Mouse (Mus musculus) heart, embryonic 13.5 days (tissue): ENCODE measurements around the gene Brinp1. TPM values are rescaled to one million over a fixed set of nuclear protein-coding genes. Genes with fewer than 3 reads are reported as not detected.
"Not testable (repeated sequence)": the region's sequence is repeated elsewhere in the genome, so short reads cannot be mapped to it uniquely, and the experiment has no call there.

Source experiments
- ATAC-seq: fragments of 200-750 bp; cut with Nextera tagmentation; 2 replicates; pipeline ENCODE4 v1.8.0; 2017; ENCODE audit warnings: moderate TSS enrichment; ENCODE audit not compliant: insufficient number of reproducible peaks, low FRiP score, low TSS enrichment; ENCODE audit errors: extremely low read depth
- H3K27ac ChIP-seq: fragments of 300-500 bp; sonication (generic); replicated peaks from 2 replicates; pipeline ENCODE4 v1.5.1; 2015; ENCODE audit warnings: moderate library complexity, mild to moderate bottlenecking, inconsistent platforms
- H3K27me3 ChIP-seq: fragments of 300-500 bp; sonication (generic); replicated peaks from 2 replicates; pipeline ENCODE4 v1.6.1; 2015; ENCODE audit warnings: mild to moderate bottlenecking, inconsistent platforms
- H3K36me3 ChIP-seq: fragments of 300-500 bp; sonication (generic); 2 replicates; pipeline ENCODE4 v1.6.1; 2015; ENCODE audit warnings: mild to moderate bottlenecking, inconsistent platforms
- H3K4me1 ChIP-seq: fragments of 300-500 bp; sonication (generic); 2 replicates; pipeline ENCODE4 v1.6.1; 2015; ENCODE audit warnings: inconsistent platforms
- H3K4me2 ChIP-seq: fragments of 300-500 bp; sonication (generic); 2 replicates; pipeline ENCODE4 v1.6.1; 2015; ENCODE audit warnings: inconsistent platforms, mild to moderate bottlenecking, moderate library complexity
- H3K4me3 ChIP-seq: fragments of 300-500 bp; sonication (generic); 2 replicates; pipeline ENCODE4 v1.5.1; 2015; ENCODE audit warnings: moderate library complexity, mild to moderate bottlenecking, inconsistent platforms
- H3K9ac ChIP-seq: fragments of 300-500 bp; sonication (generic); 2 replicates; pipeline ENCODE4 v1.6.1; 2015; ENCODE audit warnings: inconsistent platforms, mild to moderate bottlenecking, moderate library complexity
- H3K9me3 ChIP-seq: fragments of 300-500 bp; sonication (generic); 2 replicates; pipeline ENCODE4 v1.6.1; 2016; ENCODE audit warnings: inconsistent platforms
- WGBS: fragments of 180-500 bp; shearing (Covaris S2); methylation state at CpG from one replicate; pipeline ENCODE4 v1.1.7; 2015; ENCODE audit warnings: mixed read lengths; 5-methylcytosine and 5-hydroxymethylcytosine counted together
- polyA plus RNA-seq: library from polyadenylated mRNA; unstranded; fragments of >200 nt; fragmentation: Nextera tagmentation; extraction: Ambion mirVana; gene quantifications from 2 replicates; pipeline ENCODE4 v1.2.1, GENCODE M21; 2015

The Brinp1 gene
- polyA plus RNA-seq, 1 experiment from 2014 or later: 4.3 TPM

GRCm38 (mm10) chr4:68910942-68911341 lies 43.3 kb downstream of the Brinp1 start:
- H3K9ac ChIP-seq: no peak overlapping the region
- no peak overlapping the region for H3K4me3 ChIP-seq
- H3K27ac ChIP-seq: no peak overlapping the region
- no peaks in the 10 kb centered on the region for H3K9me3 ChIP-seq
- H3K4me1 ChIP-seq: peaks cover 10% of the 10 kb centered on the region
- WGBS: 27% methylated on average over 3 of the region's 3 CpGs
- H3K36me3 ChIP-seq: no peaks in the 10 kb centered on the region
- ATAC-seq: no peak
- no peaks in the 10 kb centered on the region for H3K27me3 ChIP-seq
- no peak overlapping the region for H3K4me2 ChIP-seq

DNA sequence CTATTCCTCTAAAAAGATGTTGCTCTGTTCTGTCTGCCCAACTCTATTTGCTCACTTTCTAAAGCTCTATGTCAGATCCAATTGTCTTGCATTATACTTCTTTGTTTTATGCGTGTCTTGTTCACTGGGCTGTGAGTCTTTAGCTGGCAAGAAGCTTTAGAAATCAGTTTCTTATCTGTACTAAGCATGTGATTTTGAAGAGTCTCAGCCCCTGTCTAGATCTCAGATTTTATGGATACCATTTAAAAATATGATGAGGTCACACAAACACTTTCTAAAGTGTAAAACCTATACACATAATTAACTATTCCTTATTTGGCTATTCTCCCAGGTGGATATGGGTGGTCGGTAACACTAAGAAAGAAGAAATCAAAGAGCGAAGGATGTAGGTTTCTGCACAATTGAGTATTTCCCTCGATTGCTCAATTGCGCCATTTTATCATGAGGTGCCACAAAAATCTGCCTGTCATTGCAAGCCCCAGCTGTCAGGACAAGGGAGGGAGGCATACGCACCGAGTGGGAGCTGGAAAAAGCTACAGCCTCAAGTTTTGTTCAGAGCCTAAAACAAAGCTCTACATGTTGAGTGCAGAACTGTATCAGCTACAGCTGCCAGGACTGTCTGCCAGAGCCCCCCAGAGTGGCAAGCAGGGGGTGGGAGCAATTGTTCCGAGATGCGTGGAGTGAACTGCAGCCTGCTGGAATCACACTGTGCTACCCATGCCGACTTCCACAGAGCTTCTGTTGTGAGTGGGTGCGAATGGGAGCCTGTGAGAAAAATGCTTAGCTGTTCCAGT lies 47.6 kb downstream of the Brinp1 start:
- peaks cover 10% of the 10 kb centered on the region for H3K4me1 ChIP-seq
- H3K4me2 ChIP-seq: peak overlapping the region; percentile 50
- 47% methylated on average over 11 of the region's 11 CpGs for WGBS
- peak overlapping the region; percentile 30; the same call in 1 of the 2 replicates for H3K27ac ChIP-seq
- no peaks in the 10 kb centered on the region for H3K27me3 ChIP-seq
- H3K9ac ChIP-seq: no peak overlapping the region
- no peaks in the 10 kb centered on the region for H3K36me3 ChIP-seq
- ATAC-seq: no peak
- H3K9me3 ChIP-seq: no peaks in the 10 kb centered on the region
- peak overlapping the region; percentile 19 for H3K4me3 ChIP-seq

DNA sequence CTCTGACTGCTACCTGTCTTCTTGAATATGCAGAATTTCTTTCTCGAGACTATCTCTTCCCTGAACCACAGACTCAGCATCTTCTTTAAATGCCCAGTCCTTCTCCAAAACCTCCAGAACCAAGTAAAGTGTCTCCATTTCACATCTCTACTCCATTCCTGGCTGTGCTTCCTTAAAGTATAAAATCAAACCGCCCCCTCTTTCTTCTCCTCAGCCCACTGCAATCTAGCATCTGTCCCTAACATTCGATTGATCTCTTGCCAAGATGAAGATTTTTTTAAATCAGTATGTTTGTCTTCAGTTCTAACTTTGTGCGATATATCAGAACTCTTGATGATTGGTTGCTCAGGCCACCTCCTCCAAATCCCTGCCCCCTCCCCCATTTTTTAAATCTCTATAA lies 63.7 kb downstream of the Brinp1 start:
- WGBS: 72% methylated on average over 4 of the region's 4 CpGs
- Histone ChIP-seq H3K9me3 (no peaks in the 10 kb centered on the region), H3K9ac (no peak overlapping the region), H3K27me3 (no peaks in the 10 kb centered on the region), H3K4me3 (no peak overlapping the region), H3K4me1 (no peaks in the 10 kb centered on the region), H3K27ac (no peak overlapping the region), H3K36me3 (no peaks in the 10 kb centered on the region), H3K4me2 (no peak overlapping the region)
- ATAC-seq: no peak

GRCm38 (mm10) chr4:68886276-68886675 lies 67.9 kb downstream of the Brinp1 start:
- Histone ChIP-seq H3K27ac (no peak overlapping the region), H3K36me3 (no peaks in the 10 kb centered on the region), H3K9me3 (no peaks in the 10 kb centered on the region), H3K4me1 (no peaks in the 10 kb centered on the region), H3K9ac (no peak overlapping the region), H3K27me3 (no peaks in the 10 kb centered on the region), H3K4me2 (no peak overlapping the region), H3K4me3 (no peak overlapping the region)
- 81% methylated on average over 2 of the region's 2 CpGs for WGBS
- ATAC-seq: no peak

DNA sequence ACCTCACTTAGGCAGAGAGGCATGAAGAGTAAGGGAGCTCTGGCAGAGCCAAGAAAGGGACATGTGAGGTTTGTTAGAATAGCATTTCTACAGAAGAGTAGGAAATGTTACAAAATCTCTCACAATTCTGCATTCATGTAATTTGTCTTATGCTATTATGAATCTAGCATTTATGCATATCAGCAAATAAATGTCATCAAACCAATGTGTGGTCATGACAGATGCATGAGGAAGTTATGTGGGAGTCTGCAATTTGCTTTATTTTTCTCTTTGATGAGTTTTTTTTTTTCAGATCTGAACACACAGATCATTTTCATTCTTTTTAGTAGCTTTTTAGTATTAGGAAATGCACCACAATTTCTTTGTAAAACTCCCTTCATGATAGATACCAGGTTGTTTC lies 82.2 kb downstream of the Brinp1 start:
- Histone ChIP-seq H3K36me3 (no peaks in the 10 kb centered on the region), H3K27ac (no peak overlapping the region), H3K4me2 (no peak overlapping the region), H3K9me3 (no peaks in the 10 kb centered on the region), H3K4me3 (no peak overlapping the region), H3K9ac (no peak overlapping the region), H3K27me3 (no peaks in the 10 kb centered on the region), H3K4me1 (no peaks in the 10 kb centered on the region)
- ATAC-seq: no peak

- Histone ChIP-seq H3K27ac (no peak overlapping the region), H3K9me3 (no peaks in the 10 kb centered on the region), H3K9ac (no peak overlapping the region), H3K4me2 (no peak overlapping the region), H3K27me3 (no peaks in the 10 kb centered on the region), H3K36me3 (no peaks in the 10 kb centered on the region), H3K4me3 (no peak overlapping the region), H3K4me1 (no peaks in the 10 kb centered on the region)
- no peak for ATAC-seq
- WGBS: 63% methylated on average over 4 of the region's 4 CpGs
These were observed 88.9 kb downstream of the Brinp1 start for GRCm38 (mm10) chr4:68865135-68865767.

DNA sequence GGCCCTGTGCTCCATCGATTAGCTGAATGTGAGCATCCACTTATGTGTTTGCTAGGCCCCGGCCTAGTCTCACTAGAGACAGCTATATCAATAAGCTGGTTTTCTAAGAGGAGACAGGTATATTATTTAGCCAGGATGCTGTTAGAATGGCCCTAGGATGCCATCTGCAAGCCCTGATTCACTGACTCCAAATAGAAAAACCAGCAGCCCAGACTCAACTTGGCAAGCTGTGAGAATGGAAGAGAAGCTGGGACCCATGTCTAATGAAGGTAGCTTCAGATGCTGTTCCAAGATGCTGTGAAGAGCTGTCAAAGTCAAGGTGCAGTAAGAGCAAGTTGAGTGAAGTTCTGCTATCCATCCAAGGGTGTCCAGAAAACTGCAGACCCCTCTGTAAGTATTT lies 89.5 kb downstream of the Brinp1 start:
- H3K4me3 ChIP-seq: no peak overlapping the region
- 84% methylated on average over 2 of the region's 2 CpGs for WGBS
- H3K36me3 ChIP-seq: no peaks in the 10 kb centered on the region
- H3K4me1 ChIP-seq: no peaks in the 10 kb centered on the region
- H3K9me3 ChIP-seq: no peaks in the 10 kb centered on the region
- ATAC-seq: no peak
- no peak overlapping the region for H3K27ac ChIP-seq
- H3K4me2 ChIP-seq: no peak overlapping the region
- no peaks in the 10 kb centered on the region for H3K27me3 ChIP-seq
- no peak overlapping the region for H3K9ac ChIP-seq

DNA sequence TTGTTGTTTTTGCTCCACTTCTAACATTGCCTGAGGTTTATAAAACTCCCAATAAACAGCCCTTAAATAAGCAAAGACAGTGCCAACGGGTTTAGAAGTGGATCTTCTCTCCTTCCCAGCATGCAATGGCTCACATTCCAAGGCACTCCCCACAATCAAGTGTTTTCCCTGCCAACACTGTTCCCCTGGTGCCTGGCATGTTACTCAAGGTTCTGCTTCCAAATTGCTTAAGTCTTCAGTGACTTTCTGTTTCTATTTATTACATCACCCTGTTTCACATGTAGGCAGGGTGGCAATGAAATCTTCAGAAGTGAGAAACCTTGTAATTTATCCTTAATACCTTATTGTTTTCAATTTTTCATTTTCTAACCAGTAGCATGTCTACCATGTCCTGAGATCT lies 97.3 kb downstream of the Brinp1 start:
- no peaks in the 10 kb centered on the region for H3K27me3 ChIP-seq
- no peak overlapping the region for H3K9ac ChIP-seq
- H3K36me3 ChIP-seq: no peaks in the 10 kb centered on the region
- no peak overlapping the region for H3K27ac ChIP-seq
- WGBS: 36% methylated on average over 1 of the region's 1 CpGs
- no peaks in the 10 kb centered on the region for H3K9me3 ChIP-seq
- no peak overlapping the region for H3K4me2 ChIP-seq
- no peak overlapping the region for H3K4me3 ChIP-seq
- no peak for ATAC-seq
- no peaks in the 10 kb centered on the region for H3K4me1 ChIP-seq

- H3K9me3 ChIP-seq: no peaks in the 10 kb centered on the region
- H3K4me3 ChIP-seq: no peak overlapping the region
- no peak overlapping the region for H3K9ac ChIP-seq
- no peak overlapping the region for H3K27ac ChIP-seq
- no peaks in the 10 kb centered on the region for H3K4me1 ChIP-seq
- no peak for ATAC-seq
- 61% methylated on average over 3 of the region's 3 CpGs for WGBS
- no peaks in the 10 kb centered on the region for H3K36me3 ChIP-seq
- no peaks in the 10 kb centered on the region for H3K27me3 ChIP-seq
- no peak overlapping the region for H3K4me2 ChIP-seq
These were observed 104.5 kb downstream of the Brinp1 start for GRCm38 (mm10) chr4:68849671-68850070.

DNA sequence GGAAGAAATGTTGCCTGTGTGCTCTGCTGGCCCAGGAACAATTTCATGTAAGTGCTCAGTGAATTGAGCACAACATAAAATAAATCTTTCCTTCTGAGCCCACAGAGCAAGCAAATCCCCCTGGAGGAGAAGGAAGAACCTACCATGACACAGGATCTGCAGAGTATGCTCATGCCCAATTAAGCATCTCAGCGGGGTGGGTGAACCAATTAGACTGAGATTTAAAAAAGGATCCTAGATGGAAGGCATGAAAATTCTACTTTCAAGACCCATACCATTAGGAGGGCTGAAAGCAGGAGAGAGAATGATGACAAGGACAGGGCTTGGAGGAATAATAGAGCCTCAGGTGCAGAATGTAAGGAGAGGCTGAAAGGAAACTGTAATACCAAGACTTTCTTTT lies 107.2 kb downstream of the Brinp1 start:
- H3K4me1 ChIP-seq: no peaks in the 10 kb centered on the region

GRCm38 (mm10) chr4:68845964-68846363 lies 108.2 kb downstream of the Brinp1 start:
- WGBS: 29% methylated on average over 3 of the region's 3 CpGs
- no peak overlapping the region for H3K27ac ChIP-seq
- no peak for ATAC-seq
- no peak overlapping the region for H3K4me2 ChIP-seq
- no peak overlapping the region for H3K4me3 ChIP-seq
- H3K4me1 ChIP-seq: no peaks in the 10 kb centered on the region
- H3K9me3 ChIP-seq: no peaks in the 10 kb centered on the region
- H3K9ac ChIP-seq: no peak overlapping the region
- no peaks in the 10 kb centered on the region for H3K36me3 ChIP-seq
- H3K27me3 ChIP-seq: no peaks in the 10 kb centered on the region

More for the DNA sequence above, 107.2 kb downstream of the Brinp1 start:
- 66% methylated on average over 1 of the region's 1 CpGs for WGBS
- H3K9ac ChIP-seq: no peak overlapping the region
- ATAC-seq: no peak
- H3K4me3 ChIP-seq: no peak overlapping the region
- H3K36me3 ChIP-seq: no peaks in the 10 kb centered on the region
- no peaks in the 10 kb centered on the region for H3K9me3 ChIP-seq
- no peaks in the 10 kb centered on the region for H3K27me3 ChIP-seq
- H3K4me2 ChIP-seq: no peak overlapping the region
- H3K27ac ChIP-seq: no peak overlapping the region

GRCm38 (mm10) chr4:68813997-68814396 lies 140.2 kb downstream of the Brinp1 start:
- H3K27ac ChIP-seq, H3K4me2 ChIP-seq, H3K9me3 ChIP-seq, ATAC-seq, H3K36me3 ChIP-seq, H3K4me1 ChIP-seq, H3K9ac ChIP-seq, H3K27me3 ChIP-seq, H3K4me3 ChIP-seq: not testable (repeated sequence)
